Mouse (Mus musculus) lung, postnatal 0 days (tissue): ENCODE measurements around the gene Cnot4. TPM values are rescaled to one million over a fixed set of nuclear protein-coding genes. Genes with fewer than 3 reads are reported as not detected.

Source experiments
- ATAC-seq: fragments of 200-750 bp; cut with Nextera tagmentation; 2 replicates; pipeline ENCODE4 v1.8.0; 2017; ENCODE audit warnings: moderate library complexity
- DNase-seq: peaks from one replicate; pipeline ENCODE4 v3.0.0-alpha.2; 2016; ENCODE audit warnings: low spot score
- H3K27ac ChIP-seq: fragments of 300-500 bp; sonication (generic); 2 replicates; pipeline ENCODE4 v1.5.1; 2014; ENCODE audit warnings: antibody characterized with exemption, mild to moderate bottlenecking, low read length, mixed read lengths
- H3K27me3 ChIP-seq: fragments of 300-500 bp; sonication (generic); replicated peaks from 2 replicates; pipeline ENCODE4 v1.6.1; 2014; ENCODE audit warnings: low read length, mixed read lengths; ENCODE audit not compliant: insufficient read depth
- H3K36me3 ChIP-seq: fragments of 300-500 bp; sonication (generic); 2 replicates; pipeline ENCODE4 v1.6.1; 2014; ENCODE audit warnings: low read length, mixed read lengths; ENCODE audit not compliant: insufficient read depth
- H3K4me1 ChIP-seq: fragments of 300-500 bp; sonication (generic); 2 replicates; pipeline ENCODE4 v1.6.1; 2014; ENCODE audit warnings: antibody characterized with exemption, low read depth, low read length, mixed read lengths; ENCODE audit not compliant: insufficient read depth
- H3K4me2 ChIP-seq: fragments of 300-500 bp; sonication (generic); replicated peaks from 2 replicates; pipeline ENCODE4 v1.6.1; 2014; ENCODE audit warnings: low read depth, mild to moderate bottlenecking, low read length, moderate library complexity, mixed read lengths
- H3K4me3 ChIP-seq: fragments of 300-500 bp; sonication (generic); 2 replicates; pipeline ENCODE4 v1.5.1; 2014; ENCODE audit warnings: low read depth, low read length
- H3K9ac ChIP-seq: fragments of 300-500 bp; sonication (generic); replicated peaks from 2 replicates; pipeline ENCODE4 v1.6.1; 2014; ENCODE audit warnings: low read depth, mild to moderate bottlenecking
- H3K9me3 ChIP-seq: fragments of 300-500 bp; sonication (generic); 2 replicates; pipeline ENCODE4 v1.6.1; 2016; ENCODE audit warnings: low read length, mixed read lengths
- CTCF ChIP-seq: IDR thresholded peaks from 2 replicates; pipeline ENCODE4 v1.5.1; 2016; ENCODE audit warnings: antibody characterized with exemption, mild to moderate bottlenecking
- EP300 ChIP-seq: IDR thresholded peaks from 2 replicates; pipeline ENCODE4 v1.6.1; 2016; ENCODE audit warnings: antibody characterized with exemption, mild to moderate bottlenecking, control low read depth
- WGBS: fragments of 180-500 bp; shearing (Covaris S2); extraction: QIAGEN DNeasy Blood & Tissue Kit; methylation state at CpG from one replicate; pipeline ENCODE4 v1.1.7; 2014; 5-methylcytosine and 5-hydroxymethylcytosine counted together
- polyA plus RNA-seq: library from polyadenylated mRNA; unstranded; fragments of >200 nt; fragmentation: Nextera tagmentation; extraction: Ambion mirVana; gene quantifications from 2 replicates; pipeline ENCODE4 v1.2.1, GENCODE M21; 2015

Gene Cnot4
- polyA plus RNA-seq, 1 experiment from 2014 or later, result 21.6 TPM

DNA sequence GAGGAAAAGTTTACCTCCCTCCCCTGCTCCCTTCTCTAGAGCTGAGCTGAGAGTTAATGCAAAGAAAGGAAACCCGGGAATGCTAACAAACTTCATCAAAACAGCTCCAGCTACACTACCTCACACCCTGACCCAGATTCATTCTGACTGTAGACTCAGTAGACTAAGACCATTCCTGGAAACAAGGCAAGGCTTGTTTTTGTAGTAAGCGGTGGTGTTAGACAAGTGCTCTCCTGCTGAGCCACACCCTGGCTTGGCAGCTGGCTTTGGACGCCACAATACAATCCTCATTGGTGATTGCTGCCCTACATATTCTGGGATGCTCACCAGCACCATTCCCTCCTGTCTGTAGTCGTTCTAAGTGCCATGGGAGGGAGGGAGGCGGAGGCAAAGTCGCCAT is 106.3 kb downstream of the Cnot4 start:
- H3K9ac ChIP-seq, result no peak overlapping the region
- 0 out of 2 replicates have a peak overlapping the region, but pooled peaks have one; percentile 7 for H3K27ac ChIP-seq
- no peak overlapping the region for H3K4me3 ChIP-seq
- H3K27me3 ChIP-seq, result no peaks in the 10 kb centered on the region
- 0 out of 2 replicates have a peak, but pooled peaks cover 7% of the 10 kb centered on the region for H3K36me3 ChIP-seq
- ATAC-seq (peak; percentile 87), DNase-seq (peak; percentile 53)
- TF ChIP-seq EP300 (no peak), CTCF (no peak)
- H3K4me1 ChIP-seq, result peaks cover 6% of the 10 kb centered on the region; the same call in 1 of the 2 replicates
- 60% methylated on average over 6 of the region's 6 CpGs for WGBS
- no peaks in the 10 kb centered on the region for H3K9me3 ChIP-seq
- H3K4me2 ChIP-seq, result no peak overlapping the region

DNA sequence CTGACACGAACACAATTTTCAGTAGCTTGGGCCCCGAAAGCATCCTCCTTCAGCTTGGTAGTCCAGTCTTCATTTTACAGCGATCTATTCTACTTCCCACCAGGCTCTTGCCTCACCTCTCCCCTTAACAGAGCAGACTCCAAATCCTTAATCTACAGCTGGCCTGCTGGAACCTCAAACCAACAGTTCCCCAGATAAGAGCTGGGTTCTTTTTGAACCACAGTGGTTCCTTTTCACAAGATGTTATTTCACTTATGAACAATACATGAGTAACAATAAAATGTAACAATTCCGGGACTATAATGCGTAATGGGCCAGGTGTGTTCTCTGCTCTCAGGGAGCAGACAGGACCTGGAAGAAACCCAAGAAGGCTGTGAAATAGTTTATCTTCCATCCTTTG is 116.9 kb downstream of the Cnot4 start:
- Histone ChIP-seq H3K4me3 (no peak overlapping the region), H3K27me3 (no peaks in the 10 kb centered on the region), H3K36me3 (no peaks in the 10 kb centered on the region), H3K4me2 (no peak overlapping the region), H3K9me3 (no peaks in the 10 kb centered on the region), H3K9ac (no peak overlapping the region), H3K4me1 (no peaks in the 10 kb centered on the region), H3K27ac (no peak overlapping the region)
- 95% methylated on average over 5 of the region's 5 CpGs for WGBS
- ATAC-seq (no peak), DNase-seq (no peak)
- TF ChIP-seq CTCF (no peak), EP300 (no peak)

DNA sequence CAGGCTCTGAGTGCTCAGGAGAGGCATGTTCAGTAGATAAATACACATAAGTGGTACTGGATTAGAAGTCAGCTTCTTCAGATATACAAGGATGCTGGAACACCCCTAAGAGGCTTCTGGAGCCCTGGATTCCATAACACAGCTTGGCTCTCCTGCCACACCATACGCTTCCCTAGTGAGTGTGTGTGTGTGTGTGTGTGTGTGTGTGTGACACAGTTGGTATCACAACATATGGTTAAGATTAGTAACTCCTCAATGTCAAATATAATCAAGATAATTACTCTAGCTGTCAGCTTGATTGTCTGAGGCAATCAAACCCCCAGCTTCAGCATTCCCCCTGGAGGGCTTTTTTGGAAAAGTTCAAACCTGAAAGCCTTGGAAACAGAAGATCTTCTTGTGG is 121.6 kb downstream of the Cnot4 start:
- DNase-seq, result no peak
- no peak for ATAC-seq
- 83% methylated on average over 1 of the region's 1 CpGs for WGBS
- Histone ChIP-seq H3K9ac (no peak overlapping the region), H3K4me2 (no peak overlapping the region), H3K4me1 (no peaks in the 10 kb centered on the region), H3K4me3 (no peak overlapping the region), H3K27ac (no peak overlapping the region), H3K9me3 (no peaks in the 10 kb centered on the region), H3K36me3 (no peaks in the 10 kb centered on the region), H3K27me3 (no peaks in the 10 kb centered on the region)
- TF ChIP-seq EP300, result no peak
- TF ChIP-seq CTCF, result no peak

DNA sequence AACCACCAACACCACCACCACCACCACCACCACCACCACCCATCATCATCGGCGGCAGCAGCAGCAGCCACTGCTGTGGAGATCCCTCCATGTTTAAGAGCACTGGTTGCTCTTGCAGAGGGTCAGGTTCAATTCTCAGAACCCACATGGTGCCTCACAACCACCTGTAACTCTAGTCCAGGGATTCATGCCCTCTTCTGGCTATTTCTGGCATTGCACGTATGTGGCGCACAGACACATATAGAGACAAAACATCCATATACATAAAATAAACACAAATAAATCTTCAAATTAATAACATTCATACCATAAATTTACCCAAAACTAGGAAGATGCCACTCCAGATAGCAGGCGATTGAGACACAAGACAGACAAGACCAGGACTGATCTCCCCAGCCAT is 122.8 kb downstream of the Cnot4 start:
- no peak overlapping the region for H3K4me2 ChIP-seq
- no peaks in the 10 kb centered on the region for H3K9me3 ChIP-seq
- H3K9ac ChIP-seq, result no peak overlapping the region
- H3K4me3 ChIP-seq, result no peak overlapping the region
- no peak for DNase-seq
- H3K4me1 ChIP-seq, result no peaks in the 10 kb centered on the region
- no peaks in the 10 kb centered on the region for H3K36me3 ChIP-seq
- ATAC-seq, result no peak
- TF ChIP-seq EP300 (no peak), CTCF (peak; percentile 14; the same call in 1 of the 2 replicates)
- no peaks in the 10 kb centered on the region for H3K27me3 ChIP-seq
- no peak overlapping the region for H3K27ac ChIP-seq
- WGBS, result 95% methylated on average over 5 of the region's 5 CpGs

DNA sequence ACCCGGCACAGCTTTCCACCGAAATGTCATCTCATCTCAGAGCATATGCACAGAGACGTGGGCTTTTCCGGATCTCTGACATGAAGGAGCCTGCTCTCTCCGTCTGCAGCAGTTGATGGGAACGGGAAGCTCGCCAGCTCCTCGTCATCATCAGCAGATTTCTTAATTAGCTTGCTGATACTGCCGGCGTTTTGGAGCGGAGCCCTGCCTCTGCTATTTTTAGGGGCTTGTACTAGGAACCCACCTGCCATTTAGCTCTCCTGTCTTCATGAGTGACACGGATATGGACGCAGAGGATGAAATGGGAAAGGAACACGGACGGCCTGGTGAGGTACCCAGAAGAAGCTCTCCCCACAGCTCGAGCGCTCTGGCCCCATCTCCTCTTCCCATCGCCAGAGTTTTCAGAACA is 131.3 kb downstream of the Cnot4 start:
- WGBS, result 62% methylated on average over 18 of the region's 18 CpGs
- no peaks in the 10 kb centered on the region for H3K36me3 ChIP-seq
- ATAC-seq (no peak), DNase-seq (peak; percentile 22)
- H3K27me3 ChIP-seq, result no peaks in the 10 kb centered on the region
- H3K4me3 ChIP-seq, result no peak overlapping the region
- no peak overlapping the region for H3K27ac ChIP-seq
- no peaks in the 10 kb centered on the region for H3K9me3 ChIP-seq
- TF ChIP-seq EP300 (no peak), CTCF (no peak)
- H3K4me2 ChIP-seq, result peak overlapping the region; percentile 28; the same call in 1 of the 2 replicates
- H3K4me1 ChIP-seq, result no peaks in the 10 kb centered on the region
- no peak overlapping the region for H3K9ac ChIP-seq

DNA sequence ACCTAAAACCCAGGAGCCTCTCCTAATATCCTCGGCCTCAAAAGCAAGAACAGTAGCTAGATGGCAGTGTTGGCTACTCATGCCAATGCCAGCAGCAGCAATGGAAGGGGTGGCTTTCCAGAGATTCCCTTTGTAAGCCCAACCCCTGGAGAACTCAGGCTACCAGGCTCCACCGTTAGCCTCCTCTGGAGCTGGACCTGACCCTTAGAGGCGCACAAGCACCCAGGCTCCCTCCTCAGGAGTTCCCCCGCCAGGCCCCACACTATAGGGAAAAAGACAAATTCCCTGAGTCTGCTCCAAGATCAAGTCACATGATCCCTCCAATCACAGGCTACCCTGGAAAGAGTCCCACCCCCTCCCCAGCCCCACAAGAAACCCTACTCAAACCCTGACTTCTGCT is 134.4 kb downstream of the Cnot4 start:
- Histone ChIP-seq H3K9me3 (no peaks in the 10 kb centered on the region), H3K27ac (no peak overlapping the region), H3K27me3 (no peaks in the 10 kb centered on the region), H3K9ac (no peak overlapping the region), H3K36me3 (no peaks in the 10 kb centered on the region), H3K4me2 (no peak overlapping the region), H3K4me1 (peaks cover 5% of the 10 kb centered on the region; the same call in 1 of the 2 replicates), H3K4me3 (no peak overlapping the region)
- 23% methylated on average over 4 of the region's 4 CpGs for WGBS
- TF ChIP-seq CTCF, result peak; percentile 69
- TF ChIP-seq EP300, result no peak
- DNase-seq (peak; percentile 52), ATAC-seq (peak; percentile 27)

DNA sequence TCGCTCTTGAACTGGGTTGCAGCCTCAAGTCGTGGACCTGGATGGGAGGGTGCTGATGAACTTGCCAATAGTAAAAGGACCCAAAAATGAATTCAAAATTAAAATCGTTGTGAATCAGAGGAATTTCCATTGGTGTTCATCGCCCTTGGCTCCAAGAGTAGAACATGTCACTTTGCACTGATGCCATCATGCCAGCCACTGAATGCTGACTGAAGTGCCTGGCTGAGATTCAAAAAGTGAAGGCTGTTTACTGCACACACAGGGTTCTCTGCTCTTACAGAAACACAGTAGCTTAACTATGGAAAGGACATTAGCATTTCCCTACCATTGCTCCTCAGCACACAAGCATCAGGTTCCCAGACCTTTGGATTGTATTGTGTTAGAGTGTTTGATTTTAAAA is 137.0 kb downstream of the Cnot4 start:
- H3K27me3 ChIP-seq, result no peaks in the 10 kb centered on the region
- H3K36me3 ChIP-seq, result no peaks in the 10 kb centered on the region
- H3K4me1 ChIP-seq, result peaks cover 5% of the 10 kb centered on the region; the same call in 1 of the 2 replicates
- no peaks in the 10 kb centered on the region for H3K9me3 ChIP-seq
- H3K27ac ChIP-seq, result no peak overlapping the region
- ATAC-seq (no peak), DNase-seq (no peak)
- no peak overlapping the region for H3K4me2 ChIP-seq
- no peak for TF ChIP-seq CTCF
- TF ChIP-seq EP300, result no peak
- WGBS, result 76% methylated on average over 4 of the region's 4 CpGs
- H3K4me3 ChIP-seq, result no peak overlapping the region
- no peak overlapping the region for H3K9ac ChIP-seq
